Mouse (Mus musculus) embryonic facial prominence, embryonic 13.5 days (tissue): Measurements from ENCODE around the gene Prkra. TPM values are rescaled to one million over a fixed set of nuclear protein-coding genes. Genes with fewer than 3 reads are reported as not detected.
A peak's percentile ranks its signal among the peaks of the same experiment; 100 is the strongest.

Experiments used
- ATAC-seq: fragments of 200-750 bp; cut with Nextera tagmentation; 2 replicates; pipeline ENCODE4 v1.8.0; 2017; ENCODE audit warnings: low read depth; ENCODE audit not compliant: insufficient number of reproducible peaks, insufficient read depth, low FRiP score, low TSS enrichment
- H3K27ac ChIP-seq: fragments of 300-500 bp; sonication (generic); 2 replicates; pipeline ENCODE4 v1.5.1; 2015; ENCODE audit warnings: moderate library complexity, mild to moderate bottlenecking, inconsistent platforms
- H3K27me3 ChIP-seq: fragments of 300-500 bp; sonication (generic); 2 replicates; pipeline ENCODE4 v1.6.1; 2015; ENCODE audit warnings: mild to moderate bottlenecking, inconsistent platforms
- H3K36me3 ChIP-seq: fragments of 300-500 bp; sonication (generic); 2 replicates; pipeline ENCODE4 v1.6.1; 2015; ENCODE audit warnings: mild to moderate bottlenecking, inconsistent platforms
- H3K4me1 ChIP-seq: fragments of 300-500 bp; sonication (generic); 2 replicates; pipeline ENCODE4 v1.6.1; 2015; ENCODE audit warnings: inconsistent platforms
- H3K4me2 ChIP-seq: fragments of 300-500 bp; sonication (generic); 2 replicates; pipeline ENCODE4 v1.6.1; 2015; ENCODE audit warnings: moderate library complexity, mild to moderate bottlenecking, inconsistent platforms
- H3K4me3 ChIP-seq: fragments of 300-500 bp; sonication (generic); 2 replicates; pipeline ENCODE4 v1.5.1; 2015; ENCODE audit warnings: mild to moderate bottlenecking, inconsistent platforms
- H3K9ac ChIP-seq: fragments of 300-500 bp; sonication (generic); 2 replicates; pipeline ENCODE4 v1.6.1; 2015; ENCODE audit warnings: mild to moderate bottlenecking, inconsistent platforms
- H3K9me3 ChIP-seq: fragments of 300-500 bp; sonication (generic); 2 replicates; pipeline ENCODE4 v1.6.1; 2016; ENCODE audit warnings: inconsistent platforms
- WGBS: fragments of 180-500 bp; shearing (Covaris S2); methylation state at CpG from one replicate; pipeline ENCODE4 v1.1.7; 2015; ENCODE audit warnings: mixed read lengths; 5-methylcytosine and 5-hydroxymethylcytosine counted together
- polyA plus RNA-seq: library from polyadenylated mRNA; unstranded; fragments of >200 nt; fragmentation: Nextera tagmentation; extraction: Ambion mirVana; gene quantifications from 2 replicates; pipeline ENCODE4 v1.2.1, GENCODE M21; 2015

Prkra gene
- polyA plus RNA-seq, 1 experiment from 2014 or later: 78.1 TPM

- H3K4me1 ChIP-seq: peaks cover 26% of the 10 kb centered on the region
- no peaks in the 10 kb centered on the region for H3K27me3 ChIP-seq
- H3K27ac ChIP-seq: peak within 1 kb of the TSS; percentile 81
- peak within 1 kb of the TSS; percentile 91 for H3K4me3 ChIP-seq
- WGBS: 4% methylated on average over 52 of the region's 52 CpGs
- no peaks in the 10 kb centered on the region for H3K9me3 ChIP-seq
- H3K9ac ChIP-seq: peak within 1 kb of the TSS; percentile 93
- peak; percentile 71; the same call in 1 of the 2 replicates for ATAC-seq
- peaks cover 9% of the 10 kb centered on the region; the same call in 1 of the 2 replicates for H3K36me3 ChIP-seq
- H3K4me2 ChIP-seq: peak within 1 kb of the TSS; percentile 71
Measured at GRCm38 (mm10) chr2:76674725-76675427, 27.1 kb upstream of the Prkra start, which contains the start of gene Plekha3. Gene Plekha3, plus strand, starts transcription at chr2:76675281.

- Histone ChIP-seq H3K9ac (no peak overlapping the region), H3K4me2 (peak overlapping the region; percentile 69), H3K9me3 (no peaks in the 10 kb centered on the region), H3K4me1 (peaks cover 26% of the 10 kb centered on the region), H3K4me3 (peak overlapping the region; percentile 56), H3K27me3 (no peaks in the 10 kb centered on the region), H3K36me3 (peaks cover 5% of the 10 kb centered on the region), H3K27ac (peak overlapping the region; percentile 83; the same call in 1 of the 2 replicates)
- ATAC-seq: no peak
- WGBS: 35% methylated on average over 7 of the region's 7 CpGs
Measured at GRCm38 (mm10) chr2:76673472-76674081, 25.8 kb upstream of the Prkra start.

- Histone ChIP-seq H3K4me3 (peak within 1 kb of the TSS; percentile 56), H3K4me2 (peak within 1 kb of the TSS; percentile 69), H3K36me3 (peaks cover 4% of the 10 kb centered on the region; the same call in 1 of the 2 replicates), H3K27ac (peak within 1 kb of the TSS; percentile 83), H3K9ac (peak within 1 kb of the TSS; percentile 76), H3K27me3 (no peaks in the 10 kb centered on the region), H3K9me3 (no peaks in the 10 kb centered on the region), H3K4me1 (peaks cover 26% of the 10 kb centered on the region)
- under 1% methylated on average over 17 of the region's 17 CpGs for WGBS
- ATAC-seq: peak; percentile 92
Measured at GRCm38 (mm10) chr2:76672966-76673392, 25.2 kb upstream of the Prkra start, which contains the start of gene Fkbp7. Gene Fkbp7, minus strand, starts transcription at chr2:76673116.

- Histone ChIP-seq H3K36me3 (peaks cover 6% of the 10 kb centered on the region; the same call in 1 of the 2 replicates), H3K4me1 (peaks cover 24% of the 10 kb centered on the region), H3K4me2 (peak overlapping the region; percentile 69), H3K27ac (peak overlapping the region; percentile 83), H3K9me3 (no peaks in the 10 kb centered on the region), H3K4me3 (peak overlapping the region; percentile 56), H3K9ac (peak overlapping the region; percentile 76), H3K27me3 (no peaks in the 10 kb centered on the region)
- WGBS: 20% methylated on average over 9 of the region's 9 CpGs
- no peak for ATAC-seq
Measured at GRCm38 (mm10) chr2:76672134-76672745, 24.4 kb upstream of the Prkra start.

DNA sequence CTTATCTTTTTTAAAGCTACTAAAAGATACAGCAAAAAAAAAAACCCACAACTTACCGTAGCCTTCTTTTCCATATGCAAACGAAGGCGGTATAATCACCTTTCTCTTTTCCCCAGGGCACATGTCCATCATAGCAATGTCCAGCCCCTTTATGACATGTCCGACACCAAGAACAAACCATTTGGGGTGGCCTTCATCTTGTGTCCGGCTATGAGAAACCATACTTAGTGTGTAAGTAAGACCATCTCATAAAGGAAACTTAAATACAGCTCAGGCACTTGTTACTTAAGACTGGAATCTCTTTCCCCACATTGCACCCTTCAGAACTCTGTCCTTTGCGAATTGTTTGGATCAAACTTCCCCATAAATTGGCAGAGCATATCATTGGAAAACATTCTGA, 23.8 kb upstream of the Prkra start:
- Histone ChIP-seq H3K4me3 (peak overlapping the region; percentile 56), H3K9me3 (no peaks in the 10 kb centered on the region), H3K36me3 (peaks cover 11% of the 10 kb centered on the region; the same call in 1 of the 2 replicates), H3K9ac (peak overlapping the region; percentile 76), H3K4me1 (peaks cover 21% of the 10 kb centered on the region), H3K27me3 (no peaks in the 10 kb centered on the region), H3K27ac (0 out of 2 replicates have a peak overlapping the region, but pooled peaks have one; percentile 83), H3K4me2 (peak overlapping the region; percentile 69)
- WGBS: 89% methylated on average over 6 of the region's 6 CpGs
- ATAC-seq: no peak

GRCm38 (mm10) chr2:76667200-76667599, 19.4 kb upstream of the Prkra start:
- no peak overlapping the region for H3K4me3 ChIP-seq
- peaks cover 7% of the 10 kb centered on the region; the same call in 1 of the 2 replicates for H3K4me1 ChIP-seq
- H3K4me2 ChIP-seq: no peak overlapping the region
- H3K9me3 ChIP-seq: no peaks in the 10 kb centered on the region
- WGBS: 72% methylated on average over 5 of the region's 5 CpGs
- H3K27me3 ChIP-seq: no peaks in the 10 kb centered on the region
- no peak for ATAC-seq
- peaks cover 43% of the 10 kb centered on the region for H3K36me3 ChIP-seq
- no peak overlapping the region for H3K27ac ChIP-seq
- no peak overlapping the region for H3K9ac ChIP-seq

DNA sequence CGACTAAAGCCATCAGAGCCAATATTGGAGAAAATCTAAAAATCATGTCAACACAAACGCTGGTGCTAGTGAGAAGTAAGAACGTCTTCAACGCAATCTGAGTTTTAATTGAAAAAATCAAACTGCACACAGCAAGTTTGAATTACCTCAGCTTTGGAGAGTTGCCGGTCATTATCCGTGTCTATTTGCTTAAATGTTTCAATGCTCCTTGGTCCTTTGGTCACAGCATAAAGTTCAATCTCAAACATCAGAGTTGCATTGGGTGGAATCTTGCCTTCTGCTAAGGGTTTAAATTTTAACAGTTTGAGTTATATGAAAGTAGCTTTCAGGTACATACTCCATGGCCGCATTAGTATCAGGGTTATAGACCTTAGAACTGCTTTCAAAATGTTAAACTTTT, 17.7 kb upstream of the Prkra start:
- no peak for ATAC-seq
- WGBS: 92% methylated on average over 7 of the region's 7 CpGs
- Histone ChIP-seq H3K9ac (no peak overlapping the region), H3K27ac (no peak overlapping the region), H3K36me3 (peaks cover 49% of the 10 kb centered on the region), H3K4me3 (no peak overlapping the region), H3K9me3 (no peaks in the 10 kb centered on the region), H3K27me3 (no peaks in the 10 kb centered on the region), H3K4me1 (no peaks in the 10 kb centered on the region), H3K4me2 (no peak overlapping the region)

- ATAC-seq: no peak
- no peak overlapping the region for H3K27ac ChIP-seq
- no peaks in the 10 kb centered on the region for H3K27me3 ChIP-seq
- H3K4me3 ChIP-seq: no peak overlapping the region
- no peak overlapping the region for H3K4me2 ChIP-seq
- H3K9me3 ChIP-seq: no peaks in the 10 kb centered on the region
- H3K36me3 ChIP-seq: peaks cover 25% of the 10 kb centered on the region
- H3K9ac ChIP-seq: no peak overlapping the region
- 45% methylated on average over 6 of the region's 8 CpGs for WGBS
- peaks cover 4% of the 10 kb centered on the region; the same call in 1 of the 2 replicates for H3K4me1 ChIP-seq
Measured at GRCm38 (mm10) chr2:76659419-76659818, 11.6 kb upstream of the Prkra start.

GRCm38 (mm10) chr2:76658551-76658950, 10.7 kb upstream of the Prkra start:
- no peaks in the 10 kb centered on the region for H3K9me3 ChIP-seq
- H3K4me2 ChIP-seq: no peak overlapping the region
- H3K36me3 ChIP-seq: peaks cover 18% of the 10 kb centered on the region
- no peak overlapping the region for H3K4me3 ChIP-seq
- no peak for ATAC-seq
- peaks cover 4% of the 10 kb centered on the region; the same call in 1 of the 2 replicates for H3K4me1 ChIP-seq
- WGBS: 79% methylated on average over 13 of the region's 13 CpGs
- H3K9ac ChIP-seq: no peak overlapping the region
- no peaks in the 10 kb centered on the region for H3K27me3 ChIP-seq
- no peak overlapping the region for H3K27ac ChIP-seq

DNA sequence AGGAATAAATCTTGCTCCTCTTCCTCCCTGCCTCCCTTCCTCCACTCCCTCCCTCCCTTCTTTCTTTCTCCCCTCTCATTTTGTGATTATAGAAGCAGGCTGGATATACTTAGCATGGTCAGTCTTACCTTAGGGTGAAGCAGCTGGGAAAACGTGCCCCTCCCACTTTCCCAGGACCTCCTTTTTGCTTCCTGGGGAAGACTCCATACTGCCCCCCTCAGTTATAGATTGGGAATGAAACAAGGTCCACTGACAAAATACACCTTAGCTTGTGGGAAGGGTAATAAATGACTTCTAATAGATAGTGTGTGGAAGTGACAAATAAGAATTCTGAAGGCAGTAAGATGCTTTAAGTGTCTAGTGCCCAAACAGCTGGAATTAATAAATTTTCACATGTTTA, 8.2 kb upstream of the Prkra start:
- Histone ChIP-seq H3K27ac (no peak overlapping the region), H3K4me3 (no peak overlapping the region), H3K27me3 (no peaks in the 10 kb centered on the region), H3K4me2 (no peak overlapping the region), H3K36me3 (no peaks in the 10 kb centered on the region), H3K9me3 (no peaks in the 10 kb centered on the region), H3K4me1 (peaks cover 4% of the 10 kb centered on the region; the same call in 1 of the 2 replicates), H3K9ac (no peak overlapping the region)
- ATAC-seq: no peak
- 6% methylated on average over 1 of the region's 1 CpGs for WGBS

GRCm38 (mm10) chr2:76655444-76655843, 7.6 kb upstream of the Prkra start:
- Histone ChIP-seq H3K27ac (no peak overlapping the region), H3K4me2 (no peak overlapping the region), H3K4me3 (no peak overlapping the region), H3K4me1 (peaks cover 4% of the 10 kb centered on the region; the same call in 1 of the 2 replicates), H3K9me3 (no peaks in the 10 kb centered on the region), H3K36me3 (no peaks in the 10 kb centered on the region), H3K9ac (no peak overlapping the region), H3K27me3 (no peaks in the 10 kb centered on the region)
- no peak for ATAC-seq
- WGBS: 82% methylated on average over 3 of the region's 3 CpGs
